Mouse (Mus musculus): ENCODE measurements at regions not wholly inside any gene's neighbourhood (a gene's known extent, or its start where the extent isn't known, plus 50 kb on each side); places are given as distances from the start of the nearest gene placed in this dataset.
A peak's percentile ranks its signal among the peaks of the same experiment; 100 is the strongest.

GRCm38 (mm10) chr1:71942145-71942544, 270.0 kb downstream of the Mreg start:
- DNase-seq: no peak

- no peak for DNase-seq
Observed at GRCm38 (mm10) chr1:71941688-71942087, 270.4 kb downstream of the Mreg start.

GRCm38 (mm10) chr1:71940900-71941299, 271.2 kb downstream of the Mreg start:
- DNase-seq: no peak

- DNase-seq: no peak
Observed at GRCm38 (mm10) chr1:71938323-71939007, 273.6 kb downstream of the Mreg start.

- no peak for DNase-seq
Observed at GRCm38 (mm10) chr1:71937922-71938321, 274.2 kb downstream of the Mreg start.

- DNase-seq: no peak
Observed at GRCm38 (mm10) chr1:71937168-71937567, 274.9 kb downstream of the Mreg start.

- no peak for DNase-seq
Observed at GRCm38 (mm10) chr1:71936501-71937129, 275.5 kb downstream of the Mreg start.

GRCm38 (mm10) chr1:71925501-71925900, 272.5 kb upstream of the Fn1 start:
- no peak for DNase-seq

GRCm38 (mm10) chr1:71924884-71925283, 271.9 kb upstream of the Fn1 start:
- DNase-seq: no peak

GRCm38 (mm10) chr1:71923731-71924130, 270.7 kb upstream of the Fn1 start:
- no peak for DNase-seq

GRCm38 (mm10) chr1:71921456-71921855, 268.5 kb upstream of the Fn1 start:
- no peak for DNase-seq

GRCm38 (mm10) chr1:71919891-71920290, 266.9 kb upstream of the Fn1 start:
- DNase-seq: no peak

GRCm38 (mm10) chr1:71917021-71917420, 264.0 kb upstream of the Fn1 start:
- no peak for DNase-seq

- no peak for DNase-seq
Observed at GRCm38 (mm10) chr1:71914439-71914838, 261.4 kb upstream of the Fn1 start.

- no peak for DNase-seq
Observed at GRCm38 (mm10) chr1:71913221-71913620, 260.2 kb upstream of the Fn1 start.

- no peak for DNase-seq
Observed at GRCm38 (mm10) chr1:71912441-71912840, 259.4 kb upstream of the Fn1 start.

- DNase-seq: no peak
Observed at GRCm38 (mm10) chr1:71910125-71910524, 257.1 kb upstream of the Fn1 start.

- DNase-seq: no peak
Observed at GRCm38 (mm10) chr1:71909508-71910124, 256.6 kb upstream of the Fn1 start.

- DNase-seq: no peak
Observed at GRCm38 (mm10) chr1:71904376-71904948, 251.5 kb upstream of the Fn1 start.

- DNase-seq: no peak
Observed at GRCm38 (mm10) chr1:71900106-71901074, 247.4 kb upstream of the Fn1 start.

- DNase-seq: no peak
Observed at GRCm38 (mm10) chr1:71899128-71899527, 246.1 kb upstream of the Fn1 start.

GRCm38 (mm10) chr1:71898198-71898597, 245.2 kb upstream of the Fn1 start:
- peak; percentile 41 for DNase-seq
